Mouse (Mus musculus) E14TG2a.4 (cell line): ENCODE results near the gene Bloc1s4.

Source experiments
- CTCF ChIP-seq: conservative IDR thresholded peaks from 2 replicates; pipeline ENCODE4 v1.5.1; 2014; ENCODE audit warnings: low read length
- NANOG ChIP-seq: IDR thresholded peaks from 2 replicates; pipeline ENCODE4 v1.6.1; 2014; ENCODE audit warnings: borderline replicate concordance, low read length, mixed read lengths

- no peak for TF ChIP-seq CTCF
- no peak for TF ChIP-seq NANOG
These were observed 9.4 kb downstream of the Bloc1s4 start for GRCm38 (mm10) chr5:36738799-36739615.
